Mouse (Mus musculus) neutrophil, adult 65 days (primary cell): ENCODE results near the gene Ubxn2a. TPM values are rescaled to one million over a fixed set of nuclear protein-coding genes. Genes with fewer than 3 reads are reported as not detected.

Source experiments
- total RNA-seq: library from RNA; stranded (reverse); gene quantifications from 2 replicates; pipeline ENCODE4 v1.2.4, GENCODE M21; 2023

Gene Ubxn2a
- total RNA-seq, result 15.3 and 16.9 TPM in 2 replicates

GRCm38 (mm10) chr12:4906951-4907906 lies at the start of gene Ubxn2a:
Gene Ubxn2a (minus strand): TSS chr12:4907705.

GRCm38 (mm10) chr12:4916994-4917804 lies 9.7 kb upstream of the Ubxn2a start, which contains the start of gene Atad2b:
Gene Atad2b (plus strand): TSS chr12:4917353.

GRCm38 (mm10) chr12:4874161-4874927 lies 33.2 kb downstream of the Ubxn2a start, which contains the start of gene Mfsd2b:
Gene Mfsd2b (minus strand): TSS chr12:4874359.

GRCm38 (mm10) chr12:4842890-4843597 lies 64.5 kb downstream of the Ubxn2a start, which contains the start of gene Wdcp:
Gene Wdcp (plus strand): TSS chr12:4843303.

GRCm38 (mm10) chr12:4841392-4841887 lies 66.1 kb downstream of the Ubxn2a start, which contains the start of gene Fkbp1b:
Gene Fkbp1b (minus strand): TSS chr12:4841591.

Other genes starting within 250 kb of the Ubxn2a start
- not detected in 2 replicates for gene Fam228a, start 169.3 kb downstream of the Ubxn2a start, total RNA-seq
- gene Pfn4, start 138.7 kb downstream of the Ubxn2a start, total RNA-seq, result 0.61 and 0.73 TPM in 2 replicates
- 0.98 TPM in 1 of 2 replicates, not detected in the other for gene Fam228b, start 138.4 kb downstream of the Ubxn2a start, total RNA-seq
- 106 and 121 TPM in 2 replicates for gene Sf3b6, start 90.2 kb downstream of the Ubxn2a start, total RNA-seq
- gene Fkbp1b, start 66.1 kb downstream of the Ubxn2a start, total RNA-seq, result 6.1 and 9.3 TPM in 2 replicates
- 7.2 and 7.5 TPM in 2 replicates for gene Wdcp, start 64.4 kb downstream of the Ubxn2a start, total RNA-seq
- gene Mfsd2b, start 33.3 kb downstream of the Ubxn2a start, total RNA-seq, result 1.6 and 3.7 TPM in 2 replicates
- 77.2 and 122 TPM in 2 replicates for gene Atad2b, start 9.6 kb upstream of the Ubxn2a start, total RNA-seq